Mouse (Mus musculus): ENCODE data around the gene St13.

- no peak for TF ChIP-seq EP300 (IDR thresholded peaks at IDR 0.05; ENCODE audit: low read depth)
- peak; percentile 59 for TF ChIP-seq CTCF (IDR thresholded peaks at IDR 0.05; ENCODE audit: low read depth)
Observed at GRCm38 (mm10) chr15:81352638-81353037, 47.2 kb downstream of the St13 start.

Data from liver, postnatal 0 days (tissue).